Mouse (Mus musculus): ENCODE data around the gene Aff4.

DNA sequence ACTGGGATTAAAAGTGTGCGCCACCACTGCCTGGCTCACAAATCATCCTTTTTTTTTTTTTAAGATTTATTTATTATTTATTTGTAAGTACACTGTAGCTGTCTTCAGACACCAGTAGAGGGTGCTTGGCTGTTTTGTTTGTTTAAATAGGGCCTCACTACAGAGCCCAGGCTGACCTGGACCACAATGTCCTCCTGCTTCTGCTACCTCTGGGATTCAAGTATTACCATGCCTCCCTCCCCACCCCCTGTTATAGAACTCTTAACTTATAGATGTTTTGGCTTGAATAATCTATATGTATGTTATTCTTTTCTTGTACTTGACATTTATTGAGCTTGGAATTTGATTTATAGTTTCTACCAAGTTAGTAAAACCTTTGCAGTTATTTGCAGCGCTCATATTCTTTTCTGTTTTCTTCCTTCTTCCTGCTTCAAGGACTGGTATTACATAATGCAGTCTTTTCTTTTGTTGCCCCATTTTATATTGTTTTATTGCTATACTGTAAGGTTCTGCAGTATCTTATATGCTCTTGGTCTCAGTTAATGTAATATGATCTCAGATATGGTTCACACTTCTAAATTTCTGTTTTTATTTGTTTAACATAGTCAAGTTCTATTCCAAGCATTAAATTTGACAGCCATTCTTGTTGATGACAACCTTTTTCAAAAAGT lies 33.3 kb downstream of the Aff4 start:
- TF ChIP-seq POLR2A (IDR thresholded peaks at IDR 0.05; ENCODE audit: borderline replicate concordance, low read depth, low read length) = no peak
- TF ChIP-seq CTCF (IDR thresholded peaks at IDR 0.05; ENCODE audit: low read depth, low read length) = no peak

Data from bone marrow macrophage, adult 2 months (primary cell).